Mouse (Mus musculus) retina, postnatal 7 days (tissue): ENCODE data around the gene Ttll1.
"Not testable (repeated sequence)": the region's sequence is repeated elsewhere in the genome, so short reads cannot be mapped to it uniquely, and the experiment has no call there.

Experiments used
- DNase-seq: peaks from one replicate; pipeline ENCODE4 v3.0.0-alpha.2; 2012; ENCODE audit warnings: low read depth, low spot score

Ttll1 gene

DNA sequence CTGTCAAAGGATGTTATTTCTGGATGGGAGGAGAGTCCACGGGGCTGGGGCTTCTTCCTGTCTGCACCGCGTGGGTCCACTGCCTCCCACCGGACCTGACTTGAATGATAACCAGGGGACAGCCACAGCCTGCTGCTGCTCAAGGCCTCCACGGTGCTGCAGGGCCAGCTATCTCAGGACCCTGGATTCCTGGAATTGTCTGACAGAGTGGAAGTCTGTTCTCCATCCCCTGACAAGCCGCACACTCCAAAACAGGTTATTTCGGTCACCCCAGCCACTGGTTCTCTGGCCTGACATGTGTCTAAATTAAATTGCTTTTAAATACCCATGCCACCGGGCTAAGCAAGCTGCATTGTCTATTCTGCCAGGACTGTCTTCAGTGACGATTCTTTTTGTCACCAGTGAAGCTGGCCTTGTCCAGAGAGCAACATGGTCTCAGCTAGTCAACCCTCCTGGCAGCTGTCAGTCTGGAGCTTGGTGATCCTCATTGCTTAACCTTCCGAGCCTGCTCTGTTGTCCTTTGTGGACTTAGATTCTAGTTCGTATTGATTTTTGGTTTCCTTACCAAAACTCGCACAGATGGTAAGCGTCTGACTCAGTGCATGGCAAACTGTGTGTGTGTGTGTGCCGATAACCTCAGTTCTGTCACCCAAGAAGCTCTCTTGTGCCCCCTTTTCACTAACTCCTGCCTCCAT is 13.1 kb upstream of the Ttll1 start:
- DNase-seq: no peak

GRCm38 (mm10) chr15:83523196-83523595 is 12.5 kb upstream of the Ttll1 start:
- DNase-seq: no peak

GRCm38 (mm10) chr15:83520861-83521382 is 10.2 kb upstream of the Ttll1 start:
- no peak for DNase-seq

DNA sequence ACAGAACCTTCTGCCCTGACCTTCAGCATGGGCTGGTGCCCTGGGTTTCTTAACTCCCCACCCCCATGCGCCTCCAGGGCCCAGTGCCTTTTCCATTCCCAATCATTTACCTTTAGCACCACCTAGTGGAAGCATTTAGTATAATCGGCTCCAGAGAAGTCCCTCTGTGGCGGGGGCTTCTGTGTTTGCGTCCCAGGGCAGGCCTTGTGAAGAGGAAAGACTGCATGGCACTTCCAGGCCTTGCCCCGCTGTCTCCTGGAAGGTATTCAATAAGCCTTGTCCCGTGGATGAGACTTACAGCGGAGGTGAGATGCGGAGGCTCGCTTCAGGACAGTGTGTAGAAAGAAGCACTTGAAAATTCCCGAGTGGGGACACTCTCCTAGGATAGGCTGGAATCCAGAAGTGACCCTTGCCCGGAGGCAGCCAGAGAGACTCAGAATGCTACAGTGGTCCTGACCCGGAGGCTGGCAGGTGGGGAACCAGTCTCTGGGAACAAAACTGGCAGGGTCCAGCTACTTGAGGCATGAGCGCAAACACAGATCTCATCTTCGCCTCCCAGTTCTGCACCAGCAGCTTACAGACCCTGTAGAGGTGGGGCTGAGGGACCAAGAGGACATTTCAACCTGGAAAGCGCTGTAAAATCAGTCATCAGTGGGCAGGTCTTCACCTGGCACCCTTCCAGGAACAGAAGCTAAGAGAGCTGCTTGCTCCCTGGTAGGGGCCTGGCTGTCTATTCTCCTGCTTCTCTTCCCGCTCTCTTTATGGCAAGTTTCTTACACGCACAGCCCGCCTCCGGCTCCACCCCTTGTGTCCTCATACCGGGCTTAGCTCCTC is 7.7 kb upstream of the Ttll1 start:
- DNase-seq: peak; percentile 87

- DNase-seq: no peak
Observed at GRCm38 (mm10) chr15:83515018-83515417, 4.3 kb upstream of the Ttll1 start.

GRCm38 (mm10) chr15:83512489-83513281 is 2.0 kb upstream of the Ttll1 start:
- no peak for DNase-seq

DNA sequence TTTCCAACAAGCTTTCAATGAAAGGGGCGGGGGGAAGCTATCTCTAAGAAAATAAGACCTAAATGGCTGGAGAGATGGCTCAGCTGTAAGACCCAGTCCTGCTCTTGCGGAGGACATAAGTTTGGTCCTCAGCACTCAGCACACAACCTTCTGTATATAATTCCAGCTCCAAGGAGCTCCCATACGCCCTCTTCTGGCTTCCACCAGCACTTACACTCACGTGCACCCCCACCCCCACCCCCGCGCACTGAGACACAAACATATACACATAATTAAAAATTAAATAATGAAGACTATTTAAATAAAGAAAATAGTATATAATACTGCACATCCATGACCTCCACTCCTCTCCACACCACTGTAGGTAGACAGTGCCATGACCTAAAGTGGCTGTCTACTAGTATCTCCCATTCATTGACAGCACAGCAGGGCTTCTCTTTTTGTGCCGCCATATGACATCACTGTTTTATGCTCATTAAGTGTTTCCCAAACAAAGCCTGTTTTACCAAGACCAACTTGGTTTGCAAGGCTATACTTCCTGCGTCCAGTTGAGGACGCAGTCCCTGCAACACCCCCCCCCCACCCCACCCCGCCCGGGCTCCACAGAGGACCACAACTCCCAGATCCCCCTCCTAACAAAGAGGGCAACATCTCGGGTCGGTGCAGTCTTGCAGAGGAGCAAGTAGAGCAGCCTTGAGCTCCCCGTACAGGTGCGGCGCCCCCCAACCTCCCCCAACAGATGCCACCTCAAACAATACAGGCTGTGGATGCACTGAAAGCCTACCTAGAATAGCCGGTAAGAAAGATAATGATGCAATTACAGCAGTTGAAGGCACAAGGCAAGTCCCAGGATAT is 516 bp downstream of the Ttll1 start:
- DNase-seq: no peak

DNA sequence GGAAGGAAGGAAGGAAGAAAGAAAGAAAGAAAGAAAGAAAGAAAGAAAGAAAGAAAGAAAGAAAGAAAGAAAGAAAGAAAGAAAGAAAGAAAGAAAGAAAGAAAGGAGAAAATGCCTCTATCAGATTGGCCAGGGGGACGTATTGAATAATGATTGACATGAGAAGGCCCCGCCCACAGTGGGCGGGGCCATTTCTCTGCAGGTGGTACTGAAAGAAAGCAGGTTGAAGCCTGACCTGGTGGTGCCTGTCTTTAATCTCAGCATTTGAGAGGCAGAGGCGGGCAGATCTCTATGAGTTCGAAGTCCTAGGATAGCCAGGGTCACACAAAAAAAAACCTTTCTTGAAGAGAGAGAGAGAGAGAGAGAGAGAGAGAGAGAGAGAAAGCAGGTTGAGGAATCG is 9.2 kb downstream of the Ttll1 start:
- not testable (repeated sequence) for DNase-seq

DNA sequence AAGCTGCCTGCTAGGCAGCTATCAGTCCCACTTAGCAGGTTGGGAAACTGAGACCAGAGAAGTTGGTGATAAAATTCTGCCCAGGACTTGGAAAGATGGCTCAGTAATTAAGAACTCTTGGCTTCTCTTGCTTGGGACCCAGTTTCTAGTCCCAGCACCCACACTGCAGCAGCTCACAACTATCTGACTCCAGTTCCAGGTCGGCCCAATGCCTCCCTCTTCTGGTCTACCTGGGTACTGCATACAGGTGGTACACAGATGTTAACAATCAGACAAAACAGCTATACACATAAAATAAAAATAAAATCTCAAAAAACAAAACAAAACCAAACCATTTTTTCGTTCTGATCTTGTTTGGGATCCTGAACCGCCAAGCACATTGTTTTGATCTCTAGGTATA is 10.3 kb downstream of the Ttll1 start:
- DNase-seq: no peak

DNA sequence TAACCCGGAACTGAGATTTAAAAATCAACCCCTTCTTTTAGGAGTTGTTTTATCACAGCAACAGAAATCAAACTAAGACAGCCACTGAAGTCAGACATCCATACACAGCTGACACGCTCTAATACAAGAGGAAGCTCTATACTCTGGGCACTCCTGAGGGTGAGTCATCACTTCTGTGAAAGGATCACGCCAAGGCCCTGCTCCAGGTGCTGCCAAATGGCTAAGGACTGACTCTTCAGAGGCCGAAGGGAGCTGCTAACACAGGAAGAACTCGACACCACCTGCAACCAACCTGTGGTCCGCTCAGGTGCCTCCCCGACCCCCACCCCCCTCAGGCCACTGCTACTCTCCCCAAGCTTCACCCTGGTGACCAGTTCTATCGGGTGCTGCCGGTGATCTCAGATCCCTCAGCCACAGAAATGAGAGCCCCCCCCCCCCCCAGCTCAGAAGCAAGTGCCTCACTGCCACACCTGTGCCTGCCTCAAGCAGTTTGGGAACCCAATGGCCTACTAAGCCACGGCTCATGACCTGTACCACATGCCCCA is 11.4 kb downstream of the Ttll1 start:
- no peak for DNase-seq

DNA sequence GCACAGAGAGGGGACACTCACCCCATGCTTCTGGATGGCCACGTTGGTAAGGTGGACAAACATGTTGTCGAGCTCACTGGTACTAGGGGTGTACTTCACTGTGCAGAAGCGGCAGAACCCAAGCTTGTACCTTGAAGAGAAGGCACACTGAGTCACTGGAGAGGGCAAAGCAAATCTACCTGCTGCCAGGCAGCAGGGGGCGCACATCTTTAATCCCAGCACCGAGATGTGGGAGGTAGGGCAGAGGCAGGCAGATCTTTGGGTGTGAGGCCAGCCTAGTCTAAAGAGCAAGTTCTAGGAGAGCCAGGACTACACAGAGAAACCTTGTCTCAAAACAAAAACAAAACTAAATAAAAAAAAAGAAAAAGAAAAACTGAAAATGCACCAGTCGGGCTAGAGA is 13.4 kb downstream of the Ttll1 start:
- DNase-seq: no peak

GRCm38 (mm10) chr15:83495787-83496367 is 14.8 kb downstream of the Ttll1 start:
- no peak for DNase-seq

DNA sequence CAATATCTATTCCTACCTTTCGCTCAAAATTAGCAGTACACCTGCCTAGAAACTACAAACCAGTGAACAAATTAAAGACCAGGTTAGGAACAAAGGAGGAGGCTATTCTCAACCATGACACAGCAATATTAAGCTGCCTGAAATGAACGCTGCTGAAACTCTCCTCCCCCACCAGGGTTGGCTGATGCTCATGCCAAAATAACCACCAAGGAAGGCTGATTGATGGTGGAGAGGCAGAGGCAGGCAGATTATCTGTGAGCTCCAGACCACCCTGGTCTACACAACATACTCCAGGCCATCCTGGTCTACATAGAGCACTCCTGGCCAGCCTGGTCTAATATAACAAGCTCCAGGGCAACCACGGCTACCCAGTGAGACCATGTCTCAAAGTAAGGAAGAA is 15.5 kb downstream of the Ttll1 start:
- no peak for DNase-seq

- DNase-seq: no peak
Observed at GRCm38 (mm10) chr15:83494572-83494920, 16.1 kb downstream of the Ttll1 start.

DNA sequence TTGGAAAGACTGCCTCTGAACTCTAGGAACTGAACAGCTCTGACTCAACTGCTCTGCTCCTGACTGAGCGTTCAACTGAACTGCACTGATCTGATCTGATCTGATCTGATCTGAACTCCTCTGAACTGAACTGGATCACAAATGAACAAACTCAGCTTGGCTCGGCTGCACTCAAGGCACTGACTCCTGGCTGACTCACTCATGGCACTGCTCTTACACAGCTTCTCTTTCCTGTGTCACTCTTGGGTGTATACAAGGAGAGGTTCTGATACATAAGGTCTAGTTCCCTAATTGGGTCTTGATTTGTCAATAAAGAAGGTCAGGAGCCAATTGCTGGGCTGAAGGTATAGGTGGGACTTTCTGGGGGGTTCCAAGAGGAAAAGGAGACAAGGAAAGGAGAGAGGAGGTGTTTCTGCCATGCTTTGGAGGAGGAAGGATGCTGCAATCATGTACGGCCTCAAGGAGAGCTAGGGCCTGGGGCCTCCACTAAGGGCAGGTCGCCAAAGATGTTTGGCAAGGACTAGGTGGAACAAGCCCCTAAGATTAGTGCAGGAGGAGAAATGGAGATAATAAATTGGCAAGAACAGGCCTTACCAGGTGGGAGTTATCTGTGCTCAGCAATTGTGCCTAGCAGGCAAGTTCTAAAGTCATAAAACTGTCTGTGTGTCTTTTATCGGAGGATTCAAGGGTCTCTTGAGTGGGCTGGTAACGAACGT is 16.7 kb downstream of the Ttll1 start:
- DNase-seq: no peak

GRCm38 (mm10) chr15:83491891-83492290 is 18.8 kb downstream of the Ttll1 start:
- DNase-seq: no peak

GRCm38 (mm10) chr15:83489471-83489870 is 21.2 kb downstream of the Ttll1 start:
- DNase-seq: no peak

- DNase-seq: no peak
Observed at GRCm38 (mm10) chr15:83487477-83488115, 23.1 kb downstream of the Ttll1 start.

DNA sequence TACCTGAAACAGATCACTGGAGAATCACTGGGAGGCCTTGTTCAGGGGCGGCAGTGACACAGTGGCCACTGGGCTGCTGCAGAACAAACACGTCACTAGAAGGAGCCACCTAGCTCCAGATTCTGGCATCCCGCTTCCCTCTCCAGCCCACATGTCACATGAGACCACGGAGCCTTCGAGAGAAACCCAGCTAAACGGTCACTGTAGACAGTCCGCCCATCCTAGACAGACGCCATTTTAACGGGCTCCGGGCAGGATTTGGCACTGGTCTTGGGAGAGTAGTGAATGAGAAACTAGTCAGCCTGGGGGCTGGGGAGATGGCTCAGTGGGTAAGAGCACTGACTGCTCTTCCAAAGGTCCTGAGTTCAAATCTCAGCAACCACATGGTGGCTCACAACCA is 26.4 kb downstream of the Ttll1 start:
- DNase-seq: no peak
